Mouse (Mus musculus): ENCODE measurements around the gene Gm8765.
"Not testable (repeated sequence)": the region's sequence is repeated elsewhere in the genome, so short reads cannot be mapped to it uniquely, and the experiment has no call there.

Gm8765 gene

DNA sequence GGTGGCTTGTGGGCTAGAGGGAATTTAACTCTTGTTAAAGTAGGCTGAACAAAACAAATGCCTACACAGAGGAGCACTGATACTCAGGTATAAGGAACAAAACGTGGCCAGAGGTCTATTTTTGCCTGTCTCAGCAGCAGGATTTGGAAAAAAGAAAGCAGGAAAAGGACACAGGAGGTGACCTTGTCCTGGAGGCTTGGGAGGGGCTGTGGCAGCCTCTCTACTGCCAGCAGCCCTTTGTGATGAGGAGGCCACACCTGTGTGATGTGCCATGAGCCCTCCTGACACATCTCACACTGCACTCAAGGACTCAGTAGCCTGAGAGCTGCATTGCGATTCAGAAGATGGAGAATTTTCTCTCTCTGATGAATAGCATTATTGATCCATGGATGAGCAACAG is at the start of gene Gm8765:
TSS of gene Gm8765 (plus strand) at position 301 of the 400 bp plus-strand sequence.
- DNase-seq: not testable (repeated sequence)

- not testable (repeated sequence) for DNase-seq
Observed at GRCm38 (mm10) chr13:50648771-50649170, 49.3 kb upstream of the Gm8765 start.

DNA sequence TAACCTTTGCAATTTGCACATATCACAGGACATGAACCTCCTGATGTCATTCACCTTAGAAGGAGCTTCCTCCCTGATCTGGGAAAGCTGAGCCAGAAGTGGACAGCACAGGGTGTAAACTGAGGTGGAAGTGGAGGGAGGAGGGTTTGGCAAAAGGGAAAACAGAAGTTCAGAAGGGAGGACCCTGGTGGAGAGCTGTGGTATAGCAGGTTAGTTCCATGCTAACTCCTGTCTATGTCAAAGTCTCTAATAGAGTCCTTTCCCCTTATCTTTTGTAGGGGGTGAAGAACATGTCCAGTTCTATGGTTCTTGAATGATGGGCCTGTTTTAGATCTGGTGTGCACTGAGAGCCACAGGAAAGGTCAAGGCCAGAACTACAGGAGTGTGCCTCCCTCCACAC is 52.2 kb downstream of the Gm8765 start:
- not testable (repeated sequence) for DNase-seq

GRCm38 (mm10) chr13:50751732-50752131 is 53.6 kb downstream of the Gm8765 start:
- DNase-seq: no peak

GRCm38 (mm10) chr13:50752961-50753360 is 54.8 kb downstream of the Gm8765 start:
- not testable (repeated sequence) for DNase-seq
